Mouse (Mus musculus) liver, postnatal 0 days (tissue): ENCODE results near the gene Sptb.

Experiments used
- CTCF ChIP-seq: sonication (generic); IDR thresholded peaks from 2 replicates; pipeline ENCODE4 v1.5.1; 2016; ENCODE audit warnings: antibody characterized with exemption, low read depth
- EP300 ChIP-seq: IDR thresholded peaks from 2 replicates; pipeline ENCODE4 v1.6.1; 2016; ENCODE audit warnings: antibody characterized with exemption, low read depth, mild to moderate bottlenecking

GRCm38 (mm10) chr12:76672008-76672407, 38.3 kb downstream of the Sptb start:
- TF ChIP-seq EP300 = no peak
- no peak for TF ChIP-seq CTCF
